Mouse (Mus musculus): ENCODE results near the gene Cst3.

Gene Cst3

DNA sequence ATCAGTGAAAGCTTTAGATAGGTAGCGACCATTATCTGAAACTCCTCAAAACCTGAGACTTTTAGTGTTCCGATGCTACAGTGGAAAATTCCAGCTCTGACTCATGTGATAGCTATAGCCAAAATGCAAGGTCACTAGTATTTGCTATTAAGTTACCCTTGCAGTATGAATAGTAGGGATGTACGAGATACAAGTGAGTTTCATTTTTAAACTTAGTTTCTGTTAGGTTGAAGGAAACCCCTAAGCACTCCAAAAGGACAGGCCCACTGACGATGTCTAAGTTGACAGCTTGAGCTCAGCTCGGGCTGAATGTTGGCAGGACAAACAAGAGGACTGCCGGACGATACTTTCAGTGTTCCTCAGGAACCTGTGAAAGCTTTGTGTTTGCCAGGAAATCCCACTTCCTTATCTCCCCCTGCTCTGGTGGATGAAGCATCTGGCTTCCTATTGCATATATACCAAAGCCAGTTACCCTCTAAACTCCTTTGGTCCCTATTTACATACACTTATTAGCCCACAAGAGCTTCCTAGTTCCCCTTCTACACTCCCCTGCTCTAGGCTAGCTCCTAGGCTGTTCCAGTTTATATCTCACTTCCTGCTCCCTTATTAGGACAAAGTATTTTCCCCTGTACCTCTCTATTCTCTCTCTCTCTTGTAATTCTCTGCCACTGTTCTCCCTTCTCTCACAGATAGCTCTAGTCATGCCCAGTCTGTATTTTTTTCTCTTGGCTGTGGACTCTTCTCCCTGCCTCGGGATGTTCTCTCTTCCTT lies 18.7 kb downstream of the Cst3 start:
- no peak for DNase-seq

DNA sequence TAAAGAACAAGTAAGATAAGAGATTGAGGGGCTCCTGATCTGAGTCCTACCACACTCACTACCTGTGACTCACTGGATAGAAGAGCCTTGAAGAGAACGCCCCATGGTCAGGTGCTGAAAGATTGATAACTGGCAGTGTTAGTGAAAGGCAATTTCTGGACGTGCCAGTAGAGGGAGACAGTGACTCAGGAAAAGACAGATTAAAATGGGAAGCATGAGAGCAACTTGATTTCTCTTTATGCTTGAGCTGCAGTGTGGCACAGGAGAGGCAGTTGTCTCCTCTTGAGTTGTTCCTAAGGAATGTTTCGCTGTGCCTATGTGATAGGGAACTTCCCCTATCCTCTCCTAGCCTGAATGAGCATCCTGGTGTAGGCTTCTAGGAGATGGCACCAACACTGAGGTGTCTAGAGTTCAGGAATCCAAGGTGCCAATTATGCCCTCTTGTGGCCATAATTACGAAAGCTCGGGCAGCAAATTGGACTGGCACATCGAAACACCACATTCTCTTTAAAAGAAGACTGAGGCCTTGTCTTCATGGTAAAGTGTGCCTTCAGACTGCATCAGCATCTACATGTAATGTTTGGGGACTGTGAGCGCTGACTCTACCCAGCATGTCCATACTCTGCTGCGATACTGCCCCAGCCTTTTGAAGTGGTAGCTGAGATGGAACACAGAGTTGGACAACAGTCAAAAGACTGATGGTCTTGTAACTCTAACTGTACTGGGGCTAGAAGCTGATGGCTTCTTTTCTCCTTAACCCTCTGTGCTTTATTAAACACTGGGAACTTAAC lies 24.2 kb downstream of the Cst3 start:
- peak; percentile 76 to 77 for DNase-seq

GRCm38 (mm10) chr2:148839224-148839623 lies 36.3 kb downstream of the Cst3 start:
- no peak for DNase-seq

- no peak for DNase-seq
Measured at GRCm38 (mm10) chr2:148838075-148838777, 37.3 kb downstream of the Cst3 start.

GRCm38 (mm10) chr2:148834912-148835311 lies 40.6 kb downstream of the Cst3 start, which contains the start of gene Cst9:
TSS of gene Cst9 (plus strand) at chr2:148835147.
- no peak for DNase-seq

GRCm38 (mm10) chr2:148825986-148826385 lies 49.5 kb downstream of the Cst3 start:
- no peak for DNase-seq

Data from cerebellum, adult 18-20 months (tissue).